Mouse (Mus musculus) cortical plate, adult 2 months (tissue): ENCODE results near the gene Fbxw21. TPM values are rescaled to one million over a fixed set of nuclear protein-coding genes. Genes with fewer than 3 reads are reported as not detected.

ENCODE experiments used
- H3K27ac ChIP-seq: fragments of 200-500 bp; 2 replicates; pipeline ENCODE4 v1.5.1; 2012; ENCODE audit warnings: low read length, control low read depth, inconsistent platforms; ENCODE audit not compliant: insufficient read depth
- H3K4me1 ChIP-seq: fragments of 200-500 bp; 2 replicates; pipeline ENCODE4 v1.6.1; 2011; ENCODE audit warnings: low read length; ENCODE audit not compliant: control insufficient read depth, insufficient read depth
- H3K4me3 ChIP-seq: fragments of 200-500 bp; 2 replicates; pipeline ENCODE4 v1.5.1; 2011; ENCODE audit warnings: mild to moderate bottlenecking, low read length, control low read depth; ENCODE audit not compliant: insufficient read depth
- CTCF ChIP-seq: fragments of 200-500 bp; IDR thresholded peaks from 2 replicates; pipeline ENCODE4 v1.5.1; 2011; ENCODE audit warnings: mild to moderate bottlenecking, control low read depth, low read length; ENCODE audit not compliant: insufficient read depth; ENCODE audit errors: extremely low read depth
- POLR2A ChIP-seq: fragments of 200-500 bp; IDR thresholded peaks from 2 replicates; pipeline ENCODE4 v1.6.1; 2011; ENCODE audit warnings: mild to moderate bottlenecking, low read length, control low read depth; ENCODE audit not compliant: insufficient read depth; ENCODE audit errors: extremely low read depth
- polyA plus RNA-seq: library from polyadenylated mRNA; depleted of rRNA; stranded (reverse); fragments of >200 nt; gene quantifications from 2 replicates; pipeline ENCODE4 v1.2.3, GENCODE M21; 2012; rRNA removed

The Fbxw21 gene
- polyA plus RNA-seq, 1 experiment: not detected

DNA sequence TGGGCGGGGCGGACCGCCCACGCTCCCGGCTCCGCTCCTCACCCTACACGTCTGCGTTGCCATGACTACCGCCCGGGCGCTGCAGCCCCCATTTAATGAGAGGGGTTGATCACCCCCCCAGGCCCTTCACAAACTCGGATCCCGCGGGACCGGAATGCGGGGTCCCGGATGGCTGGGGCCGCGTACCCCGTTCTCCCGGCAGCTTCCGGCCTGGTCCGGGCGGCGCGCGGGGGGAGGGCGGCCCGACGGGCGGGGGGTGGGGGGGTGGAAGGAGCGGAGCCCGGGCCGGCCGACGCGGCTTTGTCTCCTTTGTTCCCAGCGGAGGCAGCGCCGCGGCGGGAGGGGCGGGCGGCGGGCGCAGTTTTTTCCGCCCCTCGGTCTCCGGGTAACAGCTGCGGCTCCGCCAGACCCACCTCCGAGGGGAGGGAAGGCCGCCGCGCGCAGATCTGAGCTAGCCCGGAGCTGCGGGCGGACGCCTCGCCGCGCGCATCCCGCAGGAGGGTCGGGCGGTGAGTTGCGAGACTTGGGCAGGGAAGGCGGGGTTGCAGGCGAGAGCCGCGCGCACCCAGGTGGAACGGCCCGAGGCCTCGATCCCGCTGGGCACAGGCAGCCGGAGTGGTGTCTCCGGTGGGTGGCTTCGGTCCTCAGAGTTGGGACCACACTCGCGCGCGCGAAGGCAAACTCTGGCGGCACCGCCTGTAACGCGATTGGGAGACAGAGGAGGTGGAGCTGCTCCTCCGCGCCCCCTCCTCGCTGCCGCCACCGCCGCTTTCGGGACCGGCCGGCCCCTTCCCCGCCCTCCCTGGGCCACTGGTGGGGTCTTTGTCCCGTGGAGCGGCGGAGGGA lies 66.5 kb downstream of the Fbxw21 start, which contains the start of gene Plxnb1:
TSS of gene Plxnb1 (plus strand) at position 253 of the 846 bp plus-strand sequence.
- Histone ChIP-seq H3K4me1 (peaks cover 2% of the 10 kb centered on the region), H3K27ac (peak within 1 kb of the TSS; percentile 83), H3K4me3 (peak within 1 kb of the TSS; percentile 43)
- TF ChIP-seq CTCF (no peak), POLR2A (no peak)

DNA sequence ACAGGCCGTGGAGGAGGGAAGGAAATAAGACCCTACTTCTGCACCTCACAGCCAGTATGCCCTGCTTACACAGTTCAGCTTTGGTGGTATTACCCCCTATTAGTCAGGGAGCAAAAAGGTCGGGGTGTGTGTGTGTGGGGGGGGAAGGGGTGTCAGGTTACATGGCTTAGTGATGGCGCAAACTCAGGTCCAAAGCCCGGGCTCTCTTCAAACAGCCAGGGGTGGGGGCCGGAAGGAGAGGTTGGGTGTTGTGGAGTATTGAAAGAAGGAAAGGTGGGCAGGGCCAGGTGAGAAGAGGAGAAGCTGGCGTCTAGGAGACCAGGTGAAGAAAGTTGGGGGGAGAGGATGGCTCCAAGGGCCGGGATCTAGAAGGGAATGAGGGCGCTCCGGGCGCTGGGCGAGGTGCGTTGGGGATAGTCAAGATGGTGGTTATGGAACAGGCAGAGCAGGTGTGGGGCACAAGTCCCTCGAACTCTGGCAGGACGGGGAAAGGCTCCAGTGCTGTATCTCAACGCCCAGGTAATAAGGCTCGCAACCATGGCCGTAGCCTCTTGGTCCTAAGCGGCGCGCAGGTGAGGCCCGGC lies 67.2 kb downstream of the Fbxw21 start:
- Histone ChIP-seq H3K4me3 (peak overlapping the region; percentile 43), H3K27ac (peak overlapping the region; percentile 58; the same call in 1 of the 2 replicates), H3K4me1 (peaks cover 2% of the 10 kb centered on the region)
- TF ChIP-seq CTCF (no peak), POLR2A (no peak)

DNA sequence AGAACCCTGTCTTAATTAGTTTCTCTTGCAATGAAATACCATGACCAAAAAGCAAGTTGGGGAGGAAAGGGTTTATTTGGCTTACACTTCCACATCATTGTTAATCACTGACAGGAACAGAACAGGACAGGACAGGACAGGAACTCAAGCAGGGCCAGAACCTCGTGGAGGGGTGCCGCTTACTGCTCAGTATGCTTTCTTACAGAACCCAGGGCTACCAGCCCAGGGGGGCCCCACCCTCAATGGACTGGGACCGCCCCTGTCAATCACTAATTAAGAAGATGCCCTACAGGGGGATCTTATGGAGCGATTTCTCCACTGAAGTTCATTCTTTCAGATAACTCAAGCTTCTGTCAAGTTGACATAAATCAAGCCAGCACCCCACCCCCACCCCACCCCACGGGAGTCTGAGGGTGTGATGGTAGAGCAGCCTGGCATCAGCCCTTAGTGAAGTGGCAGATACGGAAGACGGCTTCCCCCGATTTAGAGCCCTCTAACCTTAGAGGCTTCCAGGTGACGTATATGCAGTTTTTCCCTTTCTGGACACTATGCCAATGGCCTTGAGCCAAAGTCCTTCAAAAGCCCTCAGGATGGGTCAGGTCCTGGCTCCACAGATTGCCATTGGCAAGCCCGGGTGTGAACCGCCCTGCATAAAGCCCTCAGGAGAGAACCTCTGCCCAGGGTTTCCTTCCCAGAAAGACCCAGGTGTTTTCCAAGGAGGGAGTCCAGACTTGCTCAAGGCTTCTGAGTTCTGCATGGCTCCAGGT lies 67.9 kb downstream of the Fbxw21 start:
- Histone ChIP-seq H3K4me1 (peaks cover 2% of the 10 kb centered on the region), H3K27ac (no peak overlapping the region), H3K4me3 (peak overlapping the region; percentile 43; the same call in 1 of the 2 replicates)
- TF ChIP-seq CTCF (no peak), POLR2A (no peak)

DNA sequence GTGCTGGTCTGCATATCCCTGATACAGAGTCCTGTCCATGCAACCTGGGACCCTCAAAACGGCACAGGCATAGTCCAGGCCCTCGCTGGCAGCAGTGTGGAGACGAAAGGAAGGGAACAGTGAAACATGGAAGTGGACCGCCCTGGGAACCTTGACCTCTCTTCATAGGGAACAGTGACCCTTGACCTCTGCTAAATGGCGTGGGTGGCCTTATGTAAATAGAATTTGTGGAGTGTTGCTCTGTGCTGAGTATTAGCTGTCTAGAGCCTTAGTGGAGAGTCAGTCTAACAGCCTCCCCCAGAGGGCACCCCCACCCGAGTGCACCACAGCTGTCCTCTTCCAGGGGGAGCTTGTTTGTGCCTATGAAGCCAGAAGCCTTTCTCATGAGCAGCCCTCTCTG lies 69.0 kb downstream of the Fbxw21 start:
- TF ChIP-seq CTCF (no peak), POLR2A (no peak)
- no peak overlapping the region for H3K4me3 ChIP-seq
- H3K27ac ChIP-seq: no peak overlapping the region
- H3K4me1 ChIP-seq: no peaks in the 10 kb centered on the region; the same call in 1 of the 2 replicates

DNA sequence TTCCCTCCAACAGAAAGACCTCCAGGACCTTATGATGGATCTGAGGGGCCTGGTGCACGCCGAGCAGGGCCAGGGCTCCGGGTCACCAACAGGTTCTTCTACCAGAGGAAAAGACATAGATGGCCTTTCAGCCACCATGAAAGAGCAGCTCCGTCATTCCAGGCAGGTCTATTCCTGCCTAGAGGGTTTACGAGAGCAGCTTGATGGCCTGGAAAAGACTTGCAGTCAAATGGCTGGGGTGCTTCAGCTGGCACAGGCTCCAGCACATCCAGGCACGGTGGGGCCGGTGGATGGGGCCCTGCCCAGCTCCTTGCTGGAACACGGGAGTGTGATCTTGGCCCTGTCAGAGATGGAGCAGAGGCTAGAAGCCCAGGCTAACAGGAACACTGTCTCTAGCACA lies 70.0 kb downstream of the Fbxw21 start:
- no peak overlapping the region for H3K4me3 ChIP-seq
- H3K27ac ChIP-seq: no peak overlapping the region
- no peak for TF ChIP-seq POLR2A
- TF ChIP-seq CTCF: no peak
- no peaks in the 10 kb centered on the region; the same call in 1 of the 2 replicates for H3K4me1 ChIP-seq

DNA sequence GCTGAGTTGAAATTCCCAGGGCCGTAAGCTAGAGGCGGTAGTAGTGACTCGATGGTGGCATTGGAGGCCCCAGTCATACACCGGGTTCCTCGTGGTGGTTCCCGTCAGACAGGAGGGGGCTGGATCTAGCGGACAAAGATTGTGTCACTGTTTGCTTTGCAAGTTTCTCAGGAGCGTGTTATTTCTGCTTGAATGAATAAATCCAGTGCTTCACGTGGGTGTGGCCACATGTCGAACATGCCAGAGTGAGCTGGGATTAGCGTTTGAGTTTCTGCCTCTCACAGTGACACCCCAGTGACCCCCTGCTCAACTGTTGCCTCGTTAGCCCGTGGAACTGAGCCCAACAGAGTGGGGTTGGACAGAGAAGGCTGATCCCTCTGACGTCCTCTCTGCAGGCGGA lies 71.4 kb downstream of the Fbxw21 start:
- TF ChIP-seq CTCF (no peak), POLR2A (no peak)
- Histone ChIP-seq H3K27ac (no peak overlapping the region), H3K4me1 (no peaks in the 10 kb centered on the region; the same call in 1 of the 2 replicates), H3K4me3 (no peak overlapping the region)

Other genes with a start within 250 kb of the Fbxw21 start
- 0.40 and 0.42 TPM in 2 replicates for gene Tmem89, start 247.4 kb downstream of the Fbxw21 start, polyA plus RNA-seq
- 488 and 492 TPM in 2 replicates for gene Uqcrc1, start 225.4 kb downstream of the Fbxw21 start, polyA plus RNA-seq
- 4.1 and 4.7 TPM in 2 replicates for gene Col7a1, start 208.5 kb downstream of the Fbxw21 start, polyA plus RNA-seq
- gene Ucn2, start 176.0 kb downstream of the Fbxw21 start, polyA plus RNA-seq: 0.25 and 0.35 TPM in 2 replicates
- gene Pfkfb4, start 170.3 kb downstream of the Fbxw21 start, polyA plus RNA-seq: 20.5 and 20.8 TPM in 2 replicates
- 123 and 125 TPM in 2 replicates for gene Shisa5, start 123.5 kb downstream of the Fbxw21 start, polyA plus RNA-seq
- 32.4 and 34.2 TPM in 2 replicates for gene Trex1, start 102.3 kb downstream of the Fbxw21 start, polyA plus RNA-seq
- gene Atrip, start 87.9 kb downstream of the Fbxw21 start, polyA plus RNA-seq: 36.4 and 37.1 TPM in 2 replicates
- 6.2 and 6.3 TPM in 2 replicates for gene Ccdc51, start 79.5 kb downstream of the Fbxw21 start, polyA plus RNA-seq
- 206 and 214 TPM in 2 replicates for gene Tma7, start 79.5 kb downstream of the Fbxw21 start, polyA plus RNA-seq
- gene Plxnb1, start 66.7 kb downstream of the Fbxw21 start, polyA plus RNA-seq: 30.1 and 30.2 TPM in 2 replicates
- not detected in 2 replicates for gene Fbxw13, start 33.9 kb upstream of the Fbxw21 start, polyA plus RNA-seq
- not detected in 2 replicates for gene Fbxw20, start 72.7 kb upstream of the Fbxw21 start, polyA plus RNA-seq
- not detected in 2 replicates for gene Fbxw14, start 125.6 kb upstream of the Fbxw21 start, polyA plus RNA-seq
- not detected in 2 replicates for gene Fbxw28, start 177.6 kb upstream of the Fbxw21 start, polyA plus RNA-seq
- gene Fbxw22, start 242.3 kb upstream of the Fbxw21 start, polyA plus RNA-seq: not detected in 2 replicates